Mouse (Mus musculus) T-helper 1 cell (primary cell): ENCODE measurements around the gene Rtn4rl2.

Experiments used
- in situ Hi-C: fragments of 300-600 bp; cut with MboI, MseI; formaldehyde crosslinking; loops from one replicate; pipeline ENCODE4 v1.15.1; 2025; ENCODE audit warnings: high pct_unique_total_duplicates

Rtn4rl2 gene

GRCm38 (mm10) chr2:84850407-84851129 is 35.9 kb downstream of the Rtn4rl2 start:
- in situ Hi-C loops, result no loop called here

DNA sequence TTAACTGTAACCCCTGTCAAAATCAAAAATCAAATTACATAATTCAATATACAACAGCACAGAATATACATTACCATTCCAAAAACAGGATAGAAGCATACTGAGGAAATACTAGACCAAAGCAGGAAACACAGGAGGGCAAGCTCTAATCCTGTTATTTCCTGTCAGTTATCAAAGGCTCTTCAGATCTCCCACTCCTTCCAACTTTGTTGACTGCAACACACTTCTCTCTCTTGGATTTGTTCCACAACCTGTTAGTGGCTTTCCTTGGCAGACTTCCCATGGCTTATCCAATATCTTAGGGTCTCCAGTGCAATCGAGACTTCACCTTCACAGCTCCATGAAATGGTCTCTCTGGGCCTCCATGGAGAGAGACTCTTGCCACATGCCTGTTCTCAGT is 41.3 kb downstream of the Rtn4rl2 start:
- in situ Hi-C loops, result no loop called here

DNA sequence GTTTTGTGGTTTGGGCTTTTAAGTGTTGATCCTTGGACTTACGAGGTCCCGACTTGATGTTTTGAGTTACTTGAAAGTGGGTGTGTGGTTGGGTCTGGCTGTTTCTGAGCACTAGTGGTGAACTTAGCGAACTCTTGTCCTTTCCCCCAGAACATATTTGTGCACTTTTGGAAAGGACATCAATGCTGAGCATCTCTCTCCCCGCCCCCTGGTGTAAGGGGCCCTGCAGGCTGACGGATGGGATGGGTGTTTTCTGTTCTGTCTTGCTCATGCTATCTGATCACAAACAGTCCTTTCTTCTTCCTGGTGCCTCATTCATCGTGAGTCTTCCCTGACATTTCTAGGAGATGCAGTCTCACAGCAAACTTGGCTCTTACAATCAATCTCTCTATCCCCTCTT is 42.9 kb downstream of the Rtn4rl2 start:
- in situ Hi-C loops, result no loop called here

GRCm38 (mm10) chr2:84841905-84842304 is 44.6 kb downstream of the Rtn4rl2 start:
- in situ Hi-C loops, result no loop called here

GRCm38 (mm10) chr2:84840748-84841563 is 45.6 kb downstream of the Rtn4rl2 start:
- in situ Hi-C loops, result no loop called here

DNA sequence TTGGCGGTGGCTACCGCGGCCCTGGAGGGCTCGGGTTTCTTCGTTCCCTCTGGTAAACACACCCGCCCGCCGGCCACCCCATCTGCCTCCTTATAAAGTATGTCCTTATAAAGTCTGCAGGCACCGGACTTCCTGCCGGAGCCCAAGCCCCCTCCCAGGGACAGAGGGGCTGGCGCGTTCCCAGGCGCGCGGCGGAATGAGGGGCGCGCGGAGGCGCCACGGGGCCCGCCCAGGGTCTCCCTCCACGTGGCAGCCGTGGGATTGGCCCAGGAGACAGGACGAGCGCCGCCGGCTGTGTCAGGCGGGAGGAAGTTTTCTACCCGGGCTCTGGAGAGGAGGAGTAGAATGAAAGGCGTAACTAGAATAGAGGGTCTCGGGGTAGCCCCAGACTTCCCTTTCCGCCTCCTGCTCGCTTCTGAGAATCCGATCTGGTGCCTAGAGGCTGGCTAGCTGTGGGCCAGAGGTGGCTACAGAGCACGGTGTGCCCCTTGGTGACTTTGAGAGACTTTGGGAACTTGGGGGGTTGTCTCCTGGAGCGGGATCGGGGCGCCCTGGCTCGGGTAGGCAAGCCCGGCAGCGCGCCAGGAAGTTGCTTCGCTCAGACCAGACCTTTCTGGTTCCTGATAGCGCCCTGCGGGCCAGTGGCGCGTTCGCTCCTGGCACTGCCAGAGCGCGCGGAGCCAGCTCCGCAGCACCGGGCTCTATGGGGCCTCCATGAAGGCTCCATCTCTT is 46.3 kb downstream of the Rtn4rl2 start:
- in situ Hi-C loops, result no loop called here

- in situ Hi-C loops, result no loop called here
Measured at GRCm38 (mm10) chr2:84838993-84839980, 47.2 kb downstream of the Rtn4rl2 start.

GRCm38 (mm10) chr2:84838593-84838949 is 47.9 kb downstream of the Rtn4rl2 start, which contains the start of gene Slc43a1:
Gene Slc43a1 (plus strand): TSS chr2:84838850.
- in situ Hi-C loops, result no loop called here

DNA sequence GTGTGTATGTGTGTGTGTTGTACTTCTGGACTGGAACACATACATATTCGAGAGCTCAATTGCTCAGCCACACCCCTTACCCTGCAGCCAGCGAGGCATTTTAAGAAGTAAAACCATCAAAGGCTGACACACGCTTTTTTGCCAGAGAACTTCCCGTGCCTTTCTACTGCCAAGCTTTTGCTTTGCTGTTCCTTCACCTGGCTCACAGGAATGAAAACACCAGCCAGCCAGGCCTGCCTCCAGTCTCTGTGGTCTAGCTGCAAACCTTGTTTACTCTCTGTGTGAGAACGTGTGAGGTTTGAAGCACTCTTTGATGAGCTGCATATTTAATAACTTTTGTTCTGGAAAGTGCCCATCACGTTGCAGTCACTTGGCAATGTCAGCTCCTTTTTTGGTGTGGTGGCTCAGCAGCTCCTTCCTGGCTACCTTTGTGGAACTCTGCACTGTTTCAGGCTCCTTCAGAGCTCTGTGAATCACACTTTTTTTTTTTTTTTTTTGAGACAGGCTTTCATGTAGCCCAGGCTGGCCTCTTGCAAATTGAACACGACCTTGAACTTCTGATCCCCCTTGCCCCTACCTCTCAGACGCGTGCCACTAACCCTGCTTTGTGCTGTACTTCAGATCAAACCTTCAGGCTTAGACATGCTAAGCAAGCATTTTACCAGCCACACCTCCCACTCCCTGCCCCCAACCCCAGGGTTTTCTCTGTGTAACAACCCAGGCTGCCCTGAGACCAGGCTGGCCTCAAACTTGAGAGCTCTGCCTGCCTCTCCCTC is 48.5 kb downstream of the Rtn4rl2 start:
- in situ Hi-C loops, result no loop called here

GRCm38 (mm10) chr2:84837107-84837506 is 49.4 kb downstream of the Rtn4rl2 start:
- in situ Hi-C loops, result no loop called here

DNA sequence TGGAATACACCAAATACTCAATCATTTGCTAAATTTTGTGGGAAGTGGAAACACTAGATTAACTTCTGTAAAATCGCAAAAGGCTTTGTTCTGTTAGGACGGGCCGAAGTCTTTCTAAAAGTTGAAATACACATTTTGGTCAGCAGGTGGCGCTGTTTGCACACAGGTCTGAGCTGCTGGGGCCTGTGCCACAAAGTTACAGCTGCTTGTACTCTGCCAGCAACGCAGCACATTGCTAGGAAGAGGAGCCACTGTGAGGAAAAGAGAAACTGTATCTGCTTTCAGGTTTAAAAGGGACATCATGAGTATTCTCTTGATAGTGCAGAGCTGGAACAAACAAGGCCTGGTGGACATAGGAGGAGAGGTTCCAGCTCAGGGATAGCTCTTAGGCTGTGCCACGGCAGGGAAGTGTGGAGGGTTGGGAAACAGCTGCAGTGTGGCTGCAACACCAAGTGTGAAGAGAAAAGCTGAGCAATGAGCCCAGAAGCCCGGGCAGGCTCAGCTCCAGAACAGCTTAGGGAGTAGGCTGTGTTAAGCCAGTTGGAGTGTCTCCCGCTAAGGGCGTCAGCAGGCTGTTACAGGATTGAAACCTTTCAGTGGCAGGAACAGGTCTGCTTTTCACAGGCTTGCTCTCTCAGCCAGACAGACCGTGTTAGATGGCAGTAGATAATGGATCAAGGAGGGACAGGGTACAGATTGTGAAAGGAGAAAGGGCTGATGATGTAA is 54.7 kb downstream of the Rtn4rl2 start:
- in situ Hi-C loops, result no loop called here

GRCm38 (mm10) chr2:84827283-84827920 is 59.1 kb downstream of the Rtn4rl2 start:
- in situ Hi-C loops, result no loop called here

- in situ Hi-C loops, result no loop called here
Measured at GRCm38 (mm10) chr2:84826488-84827282, 59.8 kb downstream of the Rtn4rl2 start, which contains the start of gene Timm10. Gene Timm10 (plus strand): TSS chr2:84826997.

DNA sequence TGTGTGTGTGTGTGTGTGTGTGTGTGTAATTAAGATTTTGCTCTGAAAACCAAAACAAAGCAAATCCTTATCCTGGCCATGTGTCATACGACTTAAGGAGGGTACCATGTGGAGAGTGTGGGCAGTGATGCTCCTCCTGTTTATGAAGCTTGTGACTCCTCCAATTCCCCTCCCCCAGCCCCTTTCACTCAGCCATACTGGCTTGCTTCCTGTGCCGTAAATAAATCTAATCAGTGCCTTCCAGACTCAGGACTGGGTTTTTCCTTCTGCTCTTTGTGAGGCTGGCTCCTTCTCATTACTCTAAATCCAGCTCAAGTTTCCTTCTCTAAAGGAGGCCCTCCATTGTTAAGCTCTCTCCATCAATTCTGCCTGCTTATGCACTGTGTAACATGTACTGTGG is 63.3 kb downstream of the Rtn4rl2 start:
- in situ Hi-C loops, result no loop called here

DNA sequence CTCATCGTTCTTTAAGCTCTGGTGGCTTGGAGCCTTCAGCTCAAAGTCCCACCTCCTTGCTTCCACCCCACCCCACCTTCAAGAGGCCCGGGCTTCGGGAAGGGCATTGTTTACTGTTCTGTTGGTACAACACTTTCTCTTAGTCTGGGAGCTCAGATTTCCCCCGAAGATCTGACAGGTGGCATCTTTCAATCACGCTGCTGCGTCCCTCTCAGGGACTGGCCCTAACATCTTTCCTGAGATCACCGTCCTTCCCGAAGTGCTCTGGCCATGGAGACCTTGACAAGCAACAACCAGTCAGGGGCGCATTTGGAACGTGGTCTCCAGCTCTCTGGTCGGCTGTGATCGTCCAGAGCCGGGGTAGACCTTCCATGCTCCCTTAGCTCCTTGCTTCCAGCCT is 64.0 kb downstream of the Rtn4rl2 start, which contains the start of gene Smtnl1:
Gene Smtnl1, minus strand, starts transcription at position 101 of the 400 bp plus-strand sequence.
- in situ Hi-C loops, result no loop called here
